Mouse (Mus musculus): Measurements from ENCODE around the gene Rorc.
A peak's percentile ranks its signal among the peaks of the same experiment; 100 is the strongest.

The Rorc gene

GRCm38 (mm10) chr3:94430980-94431379, 58.4 kb downstream of the Rorc start:
- DNase-seq (ENCODE audit: low read depth), result no peak

DNA sequence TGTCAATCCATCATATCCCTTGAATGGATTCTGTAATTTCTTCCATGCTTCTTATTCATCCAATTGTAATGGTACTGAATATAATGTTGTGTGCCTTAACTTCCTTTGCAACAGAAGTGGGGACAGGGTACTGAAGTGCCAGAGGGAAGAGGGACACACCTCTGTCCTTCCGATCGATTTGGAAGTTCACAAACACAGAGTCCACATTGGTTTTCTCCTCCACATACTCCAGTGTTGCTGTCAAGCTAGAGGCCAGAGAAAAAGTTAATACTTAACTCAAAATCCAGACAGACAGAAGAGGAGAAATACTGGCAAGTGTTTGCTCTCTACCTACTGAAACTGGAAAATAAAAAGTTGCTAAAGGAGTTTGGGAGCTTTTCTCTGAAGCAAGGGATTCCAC, 61.7 kb downstream of the Rorc start:
- no peak for DNase-seq (ENCODE audit: low read depth)

- no peak for DNase-seq (ENCODE audit: low read depth)
Measured at GRCm38 (mm10) chr3:94436420-94436819, 63.8 kb downstream of the Rorc start.

- DNase-seq (ENCODE audit: low read depth), result peak; percentile 58
Measured at GRCm38 (mm10) chr3:94441182-94441581, 68.6 kb downstream of the Rorc start.

- DNase-seq (ENCODE audit: low read depth), result peak; percentile 96
Measured at GRCm38 (mm10) chr3:94442951-94443596, 70.5 kb downstream of the Rorc start, which contains the start of gene Mrpl9. TSS of gene Mrpl9 (plus strand) at chr3:94443318.

GRCm38 (mm10) chr3:94443597-94443964, 71.0 kb downstream of the Rorc start, which contains the start of gene Oaz3:
TSS of gene Oaz3 (minus strand) at chr3:94443915.
- peak; percentile 74 for DNase-seq (ENCODE audit: low read depth)

Measured in induced T-regulatory cell, adult 2 months (primary cell).